Mouse (Mus musculus): ENCODE results near the gene Aoah. TPM values are rescaled to one million over a fixed set of nuclear protein-coding genes. Genes with fewer than 3 reads are reported as not detected.

The Aoah gene
- polyA plus RNA-seq, 1 experiment: not detected

DNA sequence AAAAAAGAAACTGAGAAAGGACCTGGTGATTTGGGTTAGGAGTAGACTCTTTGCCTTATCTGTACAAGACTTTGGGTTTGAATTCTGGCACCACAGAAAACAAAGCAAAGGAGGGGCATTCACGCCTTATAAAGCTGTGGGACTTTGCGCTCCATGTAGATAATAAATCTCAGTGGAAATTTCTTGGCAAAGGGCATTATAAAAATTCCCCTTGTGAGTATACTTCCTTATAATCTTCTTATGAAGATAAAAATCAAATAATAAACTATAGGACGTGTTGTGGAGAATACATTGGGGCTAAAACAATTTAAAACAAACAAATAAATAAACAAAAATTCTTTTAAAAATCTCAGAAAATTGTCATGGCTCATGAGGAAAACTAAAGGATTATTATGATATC is 280.9 kb downstream of the Aoah start, which contains the start of gene Olfr1370:
Olfr1370 (minus strand) TSS at position 101 of the 400 bp plus-strand sequence.
- Histone ChIP-seq H3ac (ENCODE audit: control insufficient read depth, insufficient read length) (no peak within 1 kb of the TSS), H3K27me3 (ENCODE audit: control insufficient read depth, insufficient read depth, insufficient read length) (no peaks in the 10 kb centered on the region), H3K79me2 (ENCODE audit: control insufficient read depth, insufficient read depth) (no peaks in the 10 kb centered on the region), H3K4me3 (no peak within 1 kb of the TSS), H3K4me2 (ENCODE audit: low read depth) (no peak within 1 kb of the TSS), H3K36me3 (ENCODE audit: control insufficient read depth, insufficient read depth) (no peaks in the 10 kb centered on the region)
- TF ChIP-seq MYOG (IDR thresholded peaks at IDR 0.05; ENCODE audit: control insufficient read depth in 1 of 3, insufficient read depth in 1 of 3, insufficient read length in 2 of 3, low read depth in 2 of 3) (no peak), SRF (IDR thresholded peaks at IDR 0.05; ENCODE audit: control insufficient read depth, insufficient read length, low read depth) (no peak), MAX (IDR thresholded peaks at IDR 0.05; ENCODE audit: low read depth) (no peak)

DNA sequence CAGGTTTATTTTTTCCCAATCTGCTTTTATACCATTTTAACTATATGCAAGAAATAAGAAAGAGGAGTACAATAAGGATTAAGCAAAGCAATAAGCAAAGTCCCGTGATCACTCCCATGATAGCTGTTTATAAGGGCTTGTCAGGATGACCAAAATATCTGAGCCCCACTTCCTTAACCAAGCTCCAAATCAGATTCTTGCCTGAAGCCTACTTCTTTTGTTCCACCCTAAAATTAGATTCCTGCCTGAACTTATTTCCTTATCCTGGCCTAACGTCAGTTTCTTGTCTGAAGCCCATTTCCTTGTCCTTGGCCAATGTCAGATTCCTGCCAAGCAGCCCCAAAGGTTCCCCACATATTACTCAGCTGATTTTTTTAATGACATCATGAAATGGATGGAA is 288.8 kb downstream of the Aoah start:
- Histone ChIP-seq H3K27me3 (ENCODE audit: control insufficient read depth, insufficient read depth, insufficient read length) (no peaks in the 10 kb centered on the region), H3K4me2 (ENCODE audit: low read depth) (no peak overlapping the region), H3K4me3 (no peak overlapping the region), H3K36me3 (ENCODE audit: control insufficient read depth, insufficient read depth) (no peaks in the 10 kb centered on the region), H3K79me2 (ENCODE audit: control insufficient read depth, insufficient read depth) (no peaks in the 10 kb centered on the region), H3ac (ENCODE audit: control insufficient read depth, insufficient read length) (no peak overlapping the region)
- no peak for TF ChIP-seq USF1 (IDR thresholded peaks at IDR 0.05; ENCODE audit: low read depth)
- no peak for TF ChIP-seq REST (IDR thresholded peaks at IDR 0.05; ENCODE audit: insufficient read depth, insufficient read length)
- no peak for TF ChIP-seq POLR2A (IDR thresholded peaks at IDR 0.05; ENCODE audit: insufficient read length, low read depth)
- TF ChIP-seq CEBPB (IDR thresholded peaks at IDR 0.05; ENCODE audit: insufficient read depth, poor library complexity, severe bottlenecking): no peak
- TF ChIP-seq TCF3 (IDR thresholded peaks at IDR 0.05; ENCODE audit: insufficient read length, low read depth): no peak
- no peak for TF ChIP-seq MYOG (IDR thresholded peaks at IDR 0.05; ENCODE audit: control insufficient read depth in 1 of 3, insufficient read depth in 1 of 3, insufficient read length in 2 of 3, low read depth in 2 of 3)
- TF ChIP-seq POLR2AphosphoS2 (IDR thresholded peaks at IDR 0.05; ENCODE audit: insufficient read length, low read depth): no peak
- no peak for TF ChIP-seq TCF12 (IDR thresholded peaks at IDR 0.05; ENCODE audit: insufficient read depth, poor library complexity, severe bottlenecking)

Data from myocyte (in vitro differentiated cells).